Mouse (Mus musculus) E14TG2a.4 (cell line): Measurements from ENCODE around the gene Selenoo.

Experiments
- H3K27me3 ChIP-seq: 2 replicates; pipeline ENCODE4 v1.6.1; 2014; ENCODE audit warnings: low read length, control low read depth; ENCODE audit not compliant: insufficient read depth
- H3K36me3 ChIP-seq: 2 replicates; pipeline ENCODE4 v1.6.1; 2014; ENCODE audit warnings: low read length, control low read depth; ENCODE audit not compliant: insufficient read depth
- H3K4me1 ChIP-seq: replicated peaks from 2 replicates; pipeline ENCODE4 v1.6.1; 2014; ENCODE audit warnings: low read depth, low read length, control low read depth
- H3K4me3 ChIP-seq: replicated peaks from 2 replicates; pipeline ENCODE4 v1.5.1; 2014; ENCODE audit warnings: mild to moderate bottlenecking, low read length
- H3K9me3 ChIP-seq: 2 replicates; pipeline ENCODE4 v1.6.1; 2014; ENCODE audit warnings: low read length, control low read depth
- CTCF ChIP-seq: conservative IDR thresholded peaks from 2 replicates; pipeline ENCODE4 v1.5.1; 2014; ENCODE audit warnings: low read length
- NANOG ChIP-seq: IDR thresholded peaks from 2 replicates; pipeline ENCODE4 v1.6.1; 2014; ENCODE audit warnings: borderline replicate concordance, low read length, mixed read lengths
- POU5F1 ChIP-seq: IDR thresholded peaks from 2 replicates; pipeline ENCODE4 v1.6.1; 2014; ENCODE audit warnings: low read length, borderline replicate concordance

Selenoo gene

DNA sequence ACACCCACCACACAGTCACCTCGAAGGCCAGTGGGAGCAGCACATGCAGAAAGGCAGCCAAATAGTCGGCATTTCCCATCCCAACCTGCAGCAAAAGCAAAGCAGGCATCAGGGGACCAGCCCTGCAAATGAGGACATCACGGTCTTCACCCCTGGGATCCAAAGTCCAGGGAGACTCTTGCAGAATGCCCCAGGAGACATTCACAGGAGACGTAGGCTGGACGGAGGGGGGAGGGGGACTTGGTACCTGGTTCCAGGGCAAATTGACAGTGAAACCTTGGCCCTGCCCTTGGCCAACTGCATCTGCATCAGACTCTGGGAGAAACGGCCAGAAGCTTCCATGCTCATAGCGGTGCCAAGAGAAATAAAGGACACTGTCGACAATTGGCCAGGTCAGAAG is 37.7 kb downstream of the Selenoo start:
- Histone ChIP-seq H3K27me3 (peaks cover 8% of the 10 kb centered on the region; the same call in 1 of the 2 replicates), H3K4me1 (peaks cover 47% of the 10 kb centered on the region), H3K36me3 (peaks cover 8% of the 10 kb centered on the region), H3K4me3 (no peak overlapping the region), H3K9me3 (no peaks in the 10 kb centered on the region)
- TF ChIP-seq POU5F1 (no peak), NANOG (no peak), CTCF (no peak)

GRCm38 (mm10) chr15:89127364-89127940 is 38.6 kb downstream of the Selenoo start:
- no peak for TF ChIP-seq NANOG
- TF ChIP-seq CTCF, result no peak
- TF ChIP-seq POU5F1, result no peak
- no peaks in the 10 kb centered on the region for H3K9me3 ChIP-seq
- H3K4me3 ChIP-seq, result peak overlapping the region; percentile 81
- H3K36me3 ChIP-seq, result peaks cover 7% of the 10 kb centered on the region
- H3K4me1 ChIP-seq, result peaks cover 39% of the 10 kb centered on the region
- peaks cover 8% of the 10 kb centered on the region; the same call in 1 of the 2 replicates for H3K27me3 ChIP-seq

- H3K27me3 ChIP-seq, result peaks cover 8% of the 10 kb centered on the region; the same call in 1 of the 2 replicates
- H3K9me3 ChIP-seq, result no peaks in the 10 kb centered on the region
- peak within 1 kb of the TSS; percentile 81 for H3K4me3 ChIP-seq
- TF ChIP-seq POU5F1 (no peak), NANOG (no peak), CTCF (peak; percentile 87)
- H3K36me3 ChIP-seq, result peaks cover 7% of the 10 kb centered on the region
- peaks cover 31% of the 10 kb centered on the region for H3K4me1 ChIP-seq
Observed at GRCm38 (mm10) chr15:89128382-89129350, 39.8 kb downstream of the Selenoo start, which contains the start of gene Hdac10. Hdac10 (minus strand) TSS chr15:89128700.

DNA sequence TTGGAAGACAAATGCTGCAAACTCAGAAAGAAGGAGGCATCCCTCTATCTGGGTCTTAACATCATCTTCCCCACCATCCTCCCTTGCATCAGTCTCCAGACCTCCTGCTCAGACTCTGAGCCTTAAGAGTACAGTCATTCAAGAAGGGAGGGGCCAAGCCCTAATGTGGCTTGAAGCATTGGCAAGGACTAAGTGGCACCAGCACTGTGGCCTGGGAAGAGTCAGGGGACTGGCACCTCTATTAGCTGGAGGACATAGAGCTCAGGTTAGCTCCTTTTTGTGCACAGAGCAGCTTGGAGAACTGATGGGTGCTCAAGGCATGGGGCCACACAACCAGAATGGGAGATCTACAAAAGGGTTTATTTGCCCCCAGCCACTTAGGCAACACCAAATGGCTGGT is 41.4 kb downstream of the Selenoo start:
- TF ChIP-seq NANOG, result no peak
- no peak for TF ChIP-seq CTCF
- TF ChIP-seq POU5F1, result no peak
- Histone ChIP-seq H3K4me1 (peaks cover 21% of the 10 kb centered on the region), H3K9me3 (no peaks in the 10 kb centered on the region), H3K36me3 (peaks cover 7% of the 10 kb centered on the region), H3K27me3 (peaks cover 15% of the 10 kb centered on the region), H3K4me3 (no peak overlapping the region)

DNA sequence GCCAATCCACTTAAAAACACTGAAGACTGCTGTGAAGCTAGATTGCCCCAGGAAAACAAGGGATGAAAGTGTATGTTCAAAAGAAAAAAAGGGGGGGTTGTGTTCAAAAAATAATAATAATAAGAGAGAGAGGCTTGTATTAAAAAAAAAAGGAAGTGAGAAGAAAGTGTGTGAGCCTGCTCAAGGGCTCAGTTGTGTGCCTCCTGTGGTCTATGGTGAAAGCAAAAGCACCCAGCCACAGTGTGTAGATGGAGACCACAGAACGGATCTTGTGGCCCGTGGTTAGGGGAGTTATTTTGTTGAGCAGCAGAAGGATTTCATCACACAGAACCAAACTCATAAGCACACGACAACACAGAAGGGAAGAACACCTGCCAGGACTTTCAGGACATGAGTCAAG is 42.4 kb downstream of the Selenoo start:
- TF ChIP-seq CTCF (no peak), POU5F1 (no peak), NANOG (no peak)
- peaks cover 18% of the 10 kb centered on the region for H3K4me1 ChIP-seq
- H3K36me3 ChIP-seq, result peaks cover 7% of the 10 kb centered on the region
- H3K27me3 ChIP-seq, result peaks cover 20% of the 10 kb centered on the region
- no peaks in the 10 kb centered on the region for H3K9me3 ChIP-seq
- no peak overlapping the region for H3K4me3 ChIP-seq

GRCm38 (mm10) chr15:89136461-89137155 is 47.7 kb downstream of the Selenoo start:
- peaks cover 20% of the 10 kb centered on the region for H3K4me1 ChIP-seq
- H3K4me3 ChIP-seq, result no peak overlapping the region
- H3K27me3 ChIP-seq, result peaks cover 57% of the 10 kb centered on the region
- H3K36me3 ChIP-seq, result peaks cover 3% of the 10 kb centered on the region
- no peak for TF ChIP-seq NANOG
- peaks cover 3% of the 10 kb centered on the region; the same call in 1 of the 2 replicates for H3K9me3 ChIP-seq

GRCm38 (mm10) chr15:89137378-89138045 is 48.6 kb downstream of the Selenoo start:
- TF ChIP-seq NANOG (no peak), POU5F1 (no peak), CTCF (no peak)
- Histone ChIP-seq H3K4me1 (peaks cover 26% of the 10 kb centered on the region), H3K36me3 (peaks cover 3% of the 10 kb centered on the region), H3K9me3 (peaks cover 3% of the 10 kb centered on the region; the same call in 1 of the 2 replicates), H3K27me3 (peaks cover 64% of the 10 kb centered on the region), H3K4me3 (no peak overlapping the region)
